Mouse (Mus musculus): Measurements from ENCODE around the gene Zfp988. TPM values are rescaled to one million over a fixed set of nuclear protein-coding genes. Genes with fewer than 3 reads are reported as not detected.
"Not testable (repeated sequence)": the region's sequence is repeated elsewhere in the genome, so short reads cannot be mapped to it uniquely, and the experiment has no call there.

Gene Zfp988
- polyA plus RNA-seq, 2 experiments = 0.14 TPM; not detected in 1

GRCm38 (mm10) chr4:147346361-147347035 lies 41.0 kb downstream of the Zfp988 start:
- H3K27me3 ChIP-seq (ENCODE audit: control insufficient read depth, insufficient read depth, low read length); H3K4me3 ChIP-seq (ENCODE audit: insufficient read depth in 1 of 2, low read depth in 2 of 2, low read length in 2 of 2); ATAC-seq (ENCODE audit: insufficient read depth); H3K4me1 ChIP-seq (replicated peaks; ENCODE audit: control insufficient read depth in 2 of 2, insufficient read depth in 2 of 2, low read length in 1 of 2); H3K36me3 ChIP-seq (replicated peaks; ENCODE audit: control insufficient read depth, insufficient read depth, low read depth); DNase-seq (ENCODE audit: low read depth in 3 of 3, low spot score in 3 of 3); H3K27ac ChIP-seq; H3K4me2 ChIP-seq (ENCODE audit: low read depth); H3K9ac ChIP-seq (replicated peaks): not testable (repeated sequence)
- 44% methylated on average over 4 of the region's 4 CpGs for WGBS (ENCODE audit: insufficient replicate concordance)
- peaks cover 30% of the 10 kb centered on the region for H3K9me3 ChIP-seq (ENCODE audit: control insufficient read depth, low read length)

- H3K4me3 ChIP-seq (ENCODE audit: insufficient read depth in 1 of 2, low read depth in 2 of 2, low read length in 2 of 2); ATAC-seq (ENCODE audit: insufficient read depth); DNase-seq (ENCODE audit: low read depth in 3 of 3, low spot score in 3 of 3); H3K27me3 ChIP-seq (ENCODE audit: control insufficient read depth, insufficient read depth, low read length); H3K36me3 ChIP-seq (replicated peaks; ENCODE audit: control insufficient read depth, insufficient read depth, low read depth); H3K4me2 ChIP-seq (ENCODE audit: low read depth); H3K9ac ChIP-seq (replicated peaks); H3K27ac ChIP-seq; H3K4me1 ChIP-seq (replicated peaks; ENCODE audit: control insufficient read depth in 2 of 2, insufficient read depth in 2 of 2, low read length in 1 of 2): not testable (repeated sequence)
- peaks cover 30% of the 10 kb centered on the region for H3K9me3 ChIP-seq (ENCODE audit: control insufficient read depth, low read length)
- WGBS (ENCODE audit: insufficient replicate concordance) = 47% methylated on average over 4 of the region's 4 CpGs
Measured at GRCm38 (mm10) chr4:147347300-147347699, 41.8 kb downstream of the Zfp988 start.

- H3K9ac ChIP-seq (replicated peaks); DNase-seq (ENCODE audit: low read depth in 3 of 3, low spot score in 3 of 3); H3K27me3 ChIP-seq (ENCODE audit: control insufficient read depth, insufficient read depth, low read length); H3K4me2 ChIP-seq (ENCODE audit: low read depth); H3K27ac ChIP-seq; H3K4me3 ChIP-seq (ENCODE audit: insufficient read depth in 1 of 2, low read depth in 2 of 2, low read length in 2 of 2); H3K4me1 ChIP-seq (replicated peaks; ENCODE audit: control insufficient read depth in 2 of 2, insufficient read depth in 2 of 2, low read length in 1 of 2); ATAC-seq (ENCODE audit: insufficient read depth); H3K36me3 ChIP-seq (replicated peaks; ENCODE audit: control insufficient read depth, insufficient read depth, low read depth): not testable (repeated sequence)
- 47% methylated on average over 1 of the region's 3 CpGs for WGBS (ENCODE audit: insufficient replicate concordance)
- peaks cover 30% of the 10 kb centered on the region for H3K9me3 ChIP-seq (ENCODE audit: control insufficient read depth, low read length)
Measured at GRCm38 (mm10) chr4:147347880-147348279, 42.4 kb downstream of the Zfp988 start.

- H3K27me3 ChIP-seq (ENCODE audit: control insufficient read depth, insufficient read depth, low read length); DNase-seq (ENCODE audit: low read depth in 3 of 3, low spot score in 3 of 3); H3K9ac ChIP-seq (replicated peaks); ATAC-seq (ENCODE audit: insufficient read depth); H3K4me2 ChIP-seq (ENCODE audit: low read depth); H3K27ac ChIP-seq; H3K4me3 ChIP-seq (ENCODE audit: insufficient read depth in 1 of 2, low read depth in 2 of 2, low read length in 2 of 2); H3K4me1 ChIP-seq (replicated peaks; ENCODE audit: control insufficient read depth in 2 of 2, insufficient read depth in 2 of 2, low read length in 1 of 2); H3K36me3 ChIP-seq (replicated peaks; ENCODE audit: control insufficient read depth, insufficient read depth, low read depth): not testable (repeated sequence)
- WGBS (ENCODE audit: insufficient replicate concordance) = 47% methylated on average over 2 of the region's 2 CpGs
- peaks cover 26% of the 10 kb centered on the region for H3K9me3 ChIP-seq (ENCODE audit: control insufficient read depth, low read length)
Measured at GRCm38 (mm10) chr4:147348401-147348800, 42.9 kb downstream of the Zfp988 start.

GRCm38 (mm10) chr4:147348906-147349686 lies 43.6 kb downstream of the Zfp988 start:
- H3K27me3 ChIP-seq (ENCODE audit: control insufficient read depth, insufficient read depth, low read length); DNase-seq (ENCODE audit: low read depth in 3 of 3, low spot score in 3 of 3); H3K4me3 ChIP-seq (ENCODE audit: insufficient read depth in 1 of 2, low read depth in 2 of 2, low read length in 2 of 2); H3K4me1 ChIP-seq (replicated peaks; ENCODE audit: control insufficient read depth in 2 of 2, insufficient read depth in 2 of 2, low read length in 1 of 2); H3K36me3 ChIP-seq (replicated peaks; ENCODE audit: control insufficient read depth, insufficient read depth, low read depth); H3K4me2 ChIP-seq (ENCODE audit: low read depth); H3K9ac ChIP-seq (replicated peaks); ATAC-seq (ENCODE audit: insufficient read depth); H3K27ac ChIP-seq: not testable (repeated sequence)
- peaks cover 21% of the 10 kb centered on the region for H3K9me3 ChIP-seq (ENCODE audit: control insufficient read depth, low read length)
- 70% methylated on average over 18 of the region's 19 CpGs for WGBS (ENCODE audit: insufficient replicate concordance)

- 61% methylated on average over 9 of the region's 9 CpGs for WGBS (ENCODE audit: insufficient replicate concordance)
- not testable (repeated sequence) for H3K36me3 ChIP-seq (replicated peaks; ENCODE audit: control insufficient read depth, insufficient read depth, low read depth); H3K9ac ChIP-seq (replicated peaks); DNase-seq (ENCODE audit: low read depth in 3 of 3, low spot score in 3 of 3); H3K4me2 ChIP-seq (ENCODE audit: low read depth); ATAC-seq (ENCODE audit: insufficient read depth); H3K4me1 ChIP-seq (replicated peaks; ENCODE audit: control insufficient read depth in 2 of 2, insufficient read depth in 2 of 2, low read length in 1 of 2); H3K27me3 ChIP-seq (ENCODE audit: control insufficient read depth, insufficient read depth, low read length); H3K4me3 ChIP-seq (ENCODE audit: insufficient read depth in 1 of 2, low read depth in 2 of 2, low read length in 2 of 2); H3K27ac ChIP-seq
- H3K9me3 ChIP-seq (ENCODE audit: control insufficient read depth, low read length) = peaks cover 21% of the 10 kb centered on the region
Measured at GRCm38 (mm10) chr4:147349687-147350415, 44.4 kb downstream of the Zfp988 start.

- H3K9me3 ChIP-seq (ENCODE audit: control insufficient read depth, low read length) = peaks cover 21% of the 10 kb centered on the region
- not testable (repeated sequence) for H3K4me2 ChIP-seq (ENCODE audit: low read depth); ATAC-seq (ENCODE audit: insufficient read depth); H3K27ac ChIP-seq; H3K4me1 ChIP-seq (replicated peaks; ENCODE audit: control insufficient read depth in 2 of 2, insufficient read depth in 2 of 2, low read length in 1 of 2); H3K36me3 ChIP-seq (replicated peaks; ENCODE audit: control insufficient read depth, insufficient read depth, low read depth); H3K27me3 ChIP-seq (ENCODE audit: control insufficient read depth, insufficient read depth, low read length); H3K4me3 ChIP-seq (ENCODE audit: insufficient read depth in 1 of 2, low read depth in 2 of 2, low read length in 2 of 2); DNase-seq (ENCODE audit: low read depth in 3 of 3, low spot score in 3 of 3); H3K9ac ChIP-seq (replicated peaks)
- WGBS (ENCODE audit: insufficient replicate concordance) = 63% methylated on average over 2 of the region's 2 CpGs
Measured at GRCm38 (mm10) chr4:147350541-147350940, 45.1 kb downstream of the Zfp988 start.
